Mouse (Mus musculus) forebrain, embryonic 11.5 days (tissue): Measurements from ENCODE around the gene Ttc21b. TPM values are rescaled to one million over a fixed set of nuclear protein-coding genes. Genes with fewer than 3 reads are reported as not detected.

Experiments used
- ATAC-seq: fragments of 200-750 bp; cut with Nextera tagmentation; replicated peaks from 2 replicates; pipeline ENCODE4 v1.8.0; 2017; ENCODE audit warnings: moderate TSS enrichment; ENCODE audit not compliant: low FRiP score
- DNase-seq: peaks from one replicate; pipeline ENCODE4 v3.0.0-alpha.2; 2017; ENCODE audit warnings: low spot score
- H3K27ac ChIP-seq: fragments of 300-500 bp; sonication (generic); 2 replicates; pipeline ENCODE4 v1.5.1; 2014; ENCODE audit warnings: low read depth, low read length
- H3K27me3 ChIP-seq: fragments of 300-500 bp; sonication (generic); 2 replicates; pipeline ENCODE4 v1.6.1; 2014; ENCODE audit warnings: mild to moderate bottlenecking, low read length, mixed read lengths; ENCODE audit not compliant: control insufficient read depth, insufficient read depth
- H3K36me3 ChIP-seq: fragments of 300-500 bp; sonication (generic); 2 replicates; pipeline ENCODE4 v1.6.1; 2014; ENCODE audit warnings: mild to moderate bottlenecking, low read length, moderate library complexity, mixed read lengths; ENCODE audit not compliant: control insufficient read depth, insufficient read depth
- H3K4me1 ChIP-seq: fragments of 300-500 bp; sonication (generic); replicated peaks from 2 replicates; pipeline ENCODE4 v1.6.1; 2014; ENCODE audit warnings: low read length, mixed read lengths; ENCODE audit not compliant: control insufficient read depth, insufficient read depth
- H3K4me2 ChIP-seq: fragments of 300-500 bp; sonication (generic); 2 replicates; pipeline ENCODE4 v1.6.1; 2014; ENCODE audit warnings: low read depth, mild to moderate bottlenecking, low read length, moderate library complexity, mixed read lengths; ENCODE audit not compliant: severe bottlenecking
- H3K4me3 ChIP-seq: fragments of 300-500 bp; sonication (generic); 2 replicates; pipeline ENCODE4 v1.5.1; 2014; ENCODE audit warnings: low read depth, low read length
- H3K9ac ChIP-seq: fragments of 300-500 bp; sonication (generic); 2 replicates; pipeline ENCODE4 v1.6.1; 2014; ENCODE audit warnings: low read length
- H3K9me3 ChIP-seq: fragments of 300-500 bp; sonication (generic); 2 replicates; pipeline ENCODE4 v1.6.1; 2016; ENCODE audit warnings: low read length, mixed read lengths; ENCODE audit not compliant: control insufficient read depth
- WGBS: fragments of 180-500 bp; shearing (Covaris S2); extraction: QIAGEN DNeasy Blood & Tissue Kit; methylation state at CpG from one replicate; pipeline ENCODE4 v1.1.7; 2014; 5-methylcytosine and 5-hydroxymethylcytosine counted together
- polyA plus RNA-seq: library from polyadenylated mRNA; unstranded; fragments of >200 nt; fragmentation: Nextera tagmentation; extraction: Ambion mirVana; gene quantifications from 2 replicates; pipeline ENCODE4 v1.2.1, GENCODE M21; 2014

Gene Ttc21b
- polyA plus RNA-seq, 1 experiment from 2014 or later, result 17.1 TPM

- DNase-seq (no peak), ATAC-seq (no peak)
- Histone ChIP-seq H3K4me1 (peaks cover 9% of the 10 kb centered on the region; the same call in 1 of the 2 replicates), H3K9ac (no peak overlapping the region), H3K4me3 (no peak overlapping the region), H3K4me2 (no peak overlapping the region), H3K27me3 (no peaks in the 10 kb centered on the region), H3K27ac (no peak overlapping the region), H3K36me3 (no peaks in the 10 kb centered on the region), H3K9me3 (no peaks in the 10 kb centered on the region)
- WGBS, result 52% methylated on average over 10 of the region's 10 CpGs
Measured at GRCm38 (mm10) chr2:66179782-66180181, 76.6 kb downstream of the Ttc21b start.

DNA sequence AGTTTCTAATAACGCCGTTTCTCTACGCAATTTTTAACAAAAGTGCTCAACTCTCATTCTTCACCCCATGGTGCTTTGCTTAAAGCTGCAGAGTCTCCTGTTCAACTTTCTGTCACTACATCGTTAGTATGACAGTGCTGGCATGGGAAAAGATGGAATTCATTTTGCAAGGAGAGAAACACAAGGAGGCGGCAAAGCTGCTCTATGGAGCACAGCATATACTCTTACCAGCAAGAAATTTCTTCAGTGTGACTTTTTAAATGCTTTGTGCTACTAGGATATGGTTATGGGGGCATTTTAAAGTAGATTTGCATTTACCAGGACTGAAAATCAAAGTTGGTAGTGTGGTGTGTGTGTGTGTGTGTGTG lies 77.6 kb downstream of the Ttc21b start:
- H3K9ac ChIP-seq, result no peak overlapping the region
- no peaks in the 10 kb centered on the region for H3K27me3 ChIP-seq
- ATAC-seq (no peak), DNase-seq (no peak)
- peak overlapping the region; percentile 89 for H3K27ac ChIP-seq
- no peaks in the 10 kb centered on the region for H3K9me3 ChIP-seq
- no peaks in the 10 kb centered on the region for H3K36me3 ChIP-seq
- H3K4me1 ChIP-seq, result peaks cover 9% of the 10 kb centered on the region; the same call in 1 of the 2 replicates
- 40% methylated on average over 5 of the region's 5 CpGs for WGBS
- H3K4me3 ChIP-seq, result 0 out of 2 replicates have a peak overlapping the region, but pooled peaks have one; percentile 2
- H3K4me2 ChIP-seq, result peak overlapping the region; percentile 37; the same call in 1 of the 2 replicates

DNA sequence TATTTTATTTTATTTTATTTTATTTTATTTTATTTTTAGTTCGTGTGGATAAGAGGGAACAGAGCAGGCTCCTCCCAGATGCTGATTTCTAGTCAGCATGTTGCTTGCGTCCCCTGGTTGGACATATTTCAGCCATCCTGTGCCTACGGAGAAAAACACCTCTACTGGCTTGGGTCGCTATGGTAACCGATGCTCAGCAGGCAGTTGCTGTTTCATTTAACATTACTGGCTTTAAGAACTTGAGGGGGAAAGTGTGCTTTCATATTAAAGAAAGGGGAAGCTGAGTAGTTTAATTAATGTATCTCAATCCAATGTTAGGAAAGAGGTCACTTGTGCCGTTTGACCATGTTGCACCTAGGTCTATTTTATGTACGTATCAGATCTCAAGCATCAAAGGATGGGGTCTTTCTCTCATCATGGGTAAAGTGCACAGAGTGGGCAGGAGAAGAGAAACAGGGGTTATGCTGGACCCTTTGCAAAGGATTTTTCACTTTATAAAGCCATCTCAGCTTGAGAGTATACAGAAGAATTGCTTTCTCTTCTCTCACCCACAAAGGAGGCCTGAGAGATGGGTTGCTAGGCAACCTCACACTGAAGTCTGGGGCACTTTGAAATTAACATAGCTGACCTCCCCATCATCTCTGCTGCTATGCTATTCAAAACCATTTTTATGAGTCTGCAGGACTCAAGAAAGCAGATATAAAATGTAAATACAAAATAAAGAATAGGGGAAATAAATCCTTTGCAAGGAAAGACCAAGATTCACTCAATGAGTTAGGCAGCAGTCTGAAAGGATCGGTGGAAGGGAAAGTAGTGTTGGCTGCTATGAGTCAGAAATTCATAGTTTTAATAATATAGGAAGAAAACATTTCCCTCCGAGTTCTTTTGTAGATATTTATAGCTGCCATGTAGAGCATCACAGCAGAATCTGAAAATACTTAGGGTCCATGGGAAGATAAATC lies 78.2 kb downstream of the Ttc21b start:
- ATAC-seq (peak; percentile 81), DNase-seq (peak; percentile 62)
- Histone ChIP-seq H3K4me2 (peak overlapping the region; percentile 37), H3K9me3 (no peaks in the 10 kb centered on the region), H3K27me3 (no peaks in the 10 kb centered on the region), H3K4me1 (peaks cover 9% of the 10 kb centered on the region; the same call in 1 of the 2 replicates), H3K36me3 (no peaks in the 10 kb centered on the region), H3K4me3 (0 out of 2 replicates have a peak overlapping the region, but pooled peaks have one; percentile 2), H3K27ac (peak overlapping the region; percentile 89), H3K9ac (peak overlapping the region; percentile 16; the same call in 1 of the 2 replicates)
- 30% methylated on average over 9 of the region's 9 CpGs for WGBS

DNA sequence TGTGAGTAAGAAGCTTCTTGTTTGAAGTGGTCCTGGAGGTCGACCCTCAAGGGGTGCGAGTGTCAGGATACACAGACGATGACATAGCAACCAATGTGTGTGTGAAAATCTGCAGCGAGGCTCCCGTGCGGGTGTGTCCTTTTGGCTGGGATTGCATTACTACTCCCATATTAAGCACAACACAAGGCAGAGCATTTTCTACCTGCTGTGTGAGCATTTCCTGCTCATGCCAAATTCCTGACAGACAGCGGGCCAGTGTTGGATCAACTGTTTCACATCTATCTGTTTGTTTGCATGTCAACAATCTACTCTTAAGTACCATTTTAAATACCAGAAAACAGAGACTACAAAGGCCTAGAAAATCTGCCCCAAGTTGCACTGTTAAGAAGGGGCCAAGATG lies 79.4 kb downstream of the Ttc21b start:
- ATAC-seq (no peak), DNase-seq (no peak)
- Histone ChIP-seq H3K27me3 (no peaks in the 10 kb centered on the region), H3K4me2 (no peak overlapping the region), H3K36me3 (no peaks in the 10 kb centered on the region), H3K9me3 (no peaks in the 10 kb centered on the region), H3K27ac (peak overlapping the region; percentile 89; the same call in 1 of the 2 replicates), H3K9ac (no peak overlapping the region; the same call in 1 of the 2 replicates), H3K4me1 (peaks cover 9% of the 10 kb centered on the region; the same call in 1 of the 2 replicates), H3K4me3 (no peak overlapping the region)
- 82% methylated on average over 7 of the region's 7 CpGs for WGBS

DNA sequence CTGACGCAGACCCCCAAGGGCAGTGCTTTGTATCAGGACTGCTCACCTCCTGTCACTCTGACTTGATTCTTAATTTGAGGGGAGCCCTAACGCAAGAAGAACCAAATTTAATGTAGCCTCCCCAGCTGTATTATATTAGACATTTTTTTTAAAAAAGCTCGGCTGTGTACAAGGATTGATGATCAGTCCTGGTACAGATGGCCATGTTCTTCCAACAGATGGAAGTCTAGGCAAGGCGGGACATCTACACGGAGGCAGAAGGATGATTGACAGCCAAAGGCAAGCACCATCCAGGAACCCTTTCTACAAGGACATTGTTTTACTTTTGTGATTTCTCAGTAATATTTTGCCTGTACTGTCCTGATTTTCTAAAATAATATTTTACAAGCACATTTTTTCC lies 83.3 kb downstream of the Ttc21b start:
- H3K27ac ChIP-seq, result no peak overlapping the region
- no peak overlapping the region for H3K4me3 ChIP-seq
- no peak overlapping the region for H3K9ac ChIP-seq
- no peaks in the 10 kb centered on the region for H3K27me3 ChIP-seq
- H3K4me1 ChIP-seq, result peaks cover 8% of the 10 kb centered on the region; the same call in 1 of the 2 replicates
- H3K4me2 ChIP-seq, result no peak overlapping the region
- DNase-seq (no peak), ATAC-seq (no peak)
- H3K36me3 ChIP-seq, result no peaks in the 10 kb centered on the region
- 78% methylated on average over 5 of the region's 5 CpGs for WGBS
- H3K9me3 ChIP-seq, result no peaks in the 10 kb centered on the region

- no peak overlapping the region for H3K9ac ChIP-seq
- 89% methylated on average over 3 of the region's 3 CpGs for WGBS
- ATAC-seq (no peak), DNase-seq (no peak)
- no peaks in the 10 kb centered on the region for H3K27me3 ChIP-seq
- no peaks in the 10 kb centered on the region for H3K4me1 ChIP-seq
- H3K4me3 ChIP-seq, result no peak overlapping the region
- H3K4me2 ChIP-seq, result no peak overlapping the region
- H3K9me3 ChIP-seq, result no peaks in the 10 kb centered on the region
- H3K36me3 ChIP-seq, result no peaks in the 10 kb centered on the region
- H3K27ac ChIP-seq, result no peak overlapping the region
Measured at GRCm38 (mm10) chr2:66171643-66172042, 84.8 kb downstream of the Ttc21b start.

GRCm38 (mm10) chr2:66170721-66171120 lies 85.7 kb downstream of the Ttc21b start:
- Histone ChIP-seq H3K4me2 (no peak overlapping the region), H3K4me1 (no peaks in the 10 kb centered on the region), H3K36me3 (no peaks in the 10 kb centered on the region), H3K9ac (no peak overlapping the region), H3K9me3 (no peaks in the 10 kb centered on the region), H3K27ac (no peak overlapping the region), H3K27me3 (no peaks in the 10 kb centered on the region), H3K4me3 (no peak overlapping the region)
- ATAC-seq, result no peak
- no peak for DNase-seq
- WGBS, result 90% methylated on average over 11 of the region's 11 CpGs

DNA sequence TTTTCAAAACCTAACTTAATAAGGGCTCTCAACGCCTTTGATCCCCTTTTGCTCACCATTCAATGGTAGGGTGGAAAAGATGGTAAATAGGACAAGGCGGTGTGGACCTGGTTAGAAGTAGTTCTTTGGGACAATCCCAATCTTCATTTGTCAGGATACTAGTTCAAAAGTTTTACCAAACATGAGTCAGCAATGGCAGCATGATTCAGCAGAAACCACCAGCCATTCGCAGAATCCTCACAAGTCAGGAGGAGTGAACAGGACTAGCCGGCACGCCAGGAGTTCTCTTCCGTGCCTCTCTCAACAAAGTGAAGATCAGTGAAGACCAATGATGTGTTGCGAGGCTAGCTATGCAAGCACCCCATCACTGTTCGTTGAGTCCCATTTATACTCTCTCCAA lies 91.4 kb downstream of the Ttc21b start:
- Histone ChIP-seq H3K9me3 (no peaks in the 10 kb centered on the region), H3K4me2 (no peak overlapping the region), H3K9ac (no peak overlapping the region), H3K36me3 (no peaks in the 10 kb centered on the region), H3K4me3 (no peak overlapping the region), H3K27ac (no peak overlapping the region), H3K27me3 (no peaks in the 10 kb centered on the region), H3K4me1 (no peaks in the 10 kb centered on the region)
- WGBS, result 94% methylated on average over 8 of the region's 8 CpGs
- ATAC-seq (no peak), DNase-seq (no peak)
